Mouse (Mus musculus) macrophage (primary cell): ENCODE data around the gene Ugt1a2. TPM values are rescaled to one million over a fixed set of nuclear protein-coding genes. Genes with fewer than 3 reads are reported as not detected.
"Not testable (repeated sequence)": the region's sequence is repeated elsewhere in the genome, so short reads cannot be mapped to it uniquely, and the experiment has no call there.

ENCODE experiments used
- H3K27ac ChIP-seq: fragments of 350-480 bp; formaldehyde crosslinking; 2 replicates; pipeline ENCODE4 v1.9.0; 2021
- H3K36me3 ChIP-seq: fragments of 350-480 bp; formaldehyde crosslinking; 2 replicates; pipeline ENCODE4 v1.9.0; 2021; ENCODE audit errors: inconsistent target
- H3K4me3 ChIP-seq: fragments of 350-480 bp; formaldehyde crosslinking; 2 replicates; pipeline ENCODE4 v1.9.0; 2021; ENCODE audit errors: inconsistent target
- H3K79me2 ChIP-seq: fragments of 350-480 bp; formaldehyde crosslinking; 2 replicates; pipeline ENCODE4 v1.9.0; 2021; ENCODE audit errors: inconsistent target
- WGBS: methylation state at CpG from one replicate; pipeline ENCODE4 v1.1.7; 2026; ENCODE audit warnings: inconsistent platforms; ENCODE audit not compliant: missing documents; 5-methylcytosine and 5-hydroxymethylcytosine counted together
- polyA plus RNA-seq: library from polyadenylated mRNA; stranded (reverse); fragments of 250-400 nt; gene quantifications from 3 replicates; pipeline ENCODE4 v1.2.4, GENCODE M21; 2018; ENCODE audit warnings: inconsistent platforms

Gene Ugt1a2
- polyA plus RNA-seq, 1 experiment from 2014 or later: 0.14 TPM

- H3K27ac ChIP-seq: no peak overlapping the region
- 75% methylated on average over 1 of the region's 1 CpGs for WGBS
- no peaks in the 10 kb centered on the region for H3K36me3 ChIP-seq
- H3K79me2 ChIP-seq: no peaks in the 10 kb centered on the region
- H3K4me3 ChIP-seq: no peak overlapping the region
Observed at GRCm38 (mm10) chr1:88213061-88213460, 12.7 kb downstream of the Ugt1a2 start.

DNA sequence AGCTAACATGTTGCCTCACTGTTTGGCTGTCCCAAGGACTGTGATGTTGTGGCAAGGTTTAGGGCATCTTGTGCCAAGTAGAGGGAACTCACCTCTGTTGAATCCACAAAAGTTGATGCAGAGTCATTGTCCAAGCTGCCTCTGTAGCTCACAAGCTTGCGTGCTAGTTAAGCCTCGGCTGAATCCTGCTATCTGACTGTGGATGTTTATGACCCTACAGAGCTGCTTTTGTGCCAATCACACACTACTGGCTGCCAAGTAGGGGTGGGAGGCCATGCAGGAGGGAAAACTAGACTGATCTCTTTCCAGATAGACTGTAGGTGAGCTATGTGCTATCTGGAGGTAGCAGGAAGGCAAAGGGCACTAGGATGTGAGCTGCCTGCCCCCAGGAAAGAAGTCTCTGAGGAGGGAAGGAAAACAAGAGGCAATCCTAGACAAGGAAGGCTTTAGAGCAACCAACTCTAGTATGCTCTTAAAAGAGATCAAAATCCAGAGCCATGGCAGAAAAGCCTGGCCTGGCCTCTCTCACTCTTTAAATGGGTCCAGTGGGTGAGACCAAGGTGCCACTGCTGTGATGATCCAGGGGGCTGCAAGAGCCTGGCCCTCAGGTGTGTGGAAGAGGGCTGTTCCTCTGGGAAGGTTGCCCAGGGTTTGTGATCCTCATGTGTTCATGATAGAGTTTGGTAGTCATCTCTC is 13.5 kb downstream of the Ugt1a2 start:
- H3K4me3 ChIP-seq: no peak overlapping the region
- 81% methylated on average over 2 of the region's 2 CpGs for WGBS
- no peak overlapping the region for H3K27ac ChIP-seq
- H3K79me2 ChIP-seq: no peaks in the 10 kb centered on the region
- H3K36me3 ChIP-seq: no peaks in the 10 kb centered on the region

- H3K79me2 ChIP-seq: no peaks in the 10 kb centered on the region
- H3K27ac ChIP-seq: no peak overlapping the region
- WGBS: 84% methylated on average over 2 of the region's 2 CpGs
- no peaks in the 10 kb centered on the region for H3K36me3 ChIP-seq
- no peak overlapping the region for H3K4me3 ChIP-seq
Observed at GRCm38 (mm10) chr1:88214462-88214952, 14.1 kb downstream of the Ugt1a2 start.

- H3K79me2 ChIP-seq: no peaks in the 10 kb centered on the region
- no peak overlapping the region for H3K4me3 ChIP-seq
- 70% methylated on average over 10 of the region's 10 CpGs for WGBS
- H3K36me3 ChIP-seq: no peaks in the 10 kb centered on the region
- no peak overlapping the region for H3K27ac ChIP-seq
Observed at GRCm38 (mm10) chr1:88215466-88216380, 15.3 kb downstream of the Ugt1a2 start.

GRCm38 (mm10) chr1:88216551-88216950 is 16.1 kb downstream of the Ugt1a2 start:
- 59% methylated on average over 2 of the region's 2 CpGs for WGBS
- Histone ChIP-seq H3K36me3 (no peaks in the 10 kb centered on the region), H3K4me3 (no peak overlapping the region), H3K27ac (no peak overlapping the region), H3K79me2 (no peaks in the 10 kb centered on the region)

DNA sequence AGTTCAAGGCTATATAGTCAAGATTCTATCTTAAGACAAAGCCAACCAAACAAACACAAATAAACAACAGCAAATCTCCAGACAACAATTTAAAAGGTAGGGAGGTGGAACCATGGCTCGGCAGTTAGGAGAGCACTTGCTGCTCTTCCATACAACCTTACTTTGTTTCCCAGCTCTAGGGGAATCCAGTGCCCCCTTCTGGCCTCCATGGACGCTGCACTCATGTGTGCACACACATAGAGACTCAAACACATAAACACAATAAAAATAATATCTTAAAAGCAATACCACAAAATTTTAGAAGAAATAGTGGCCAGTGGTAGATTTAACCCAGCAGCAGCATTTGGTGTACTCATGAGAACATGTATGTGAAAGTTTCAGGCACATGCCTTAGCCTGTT is 16.7 kb downstream of the Ugt1a2 start:
- no peaks in the 10 kb centered on the region for H3K79me2 ChIP-seq
- 72% methylated on average over 2 of the region's 2 CpGs for WGBS
- no peak overlapping the region for H3K27ac ChIP-seq
- H3K36me3 ChIP-seq: no peaks in the 10 kb centered on the region
- no peak overlapping the region for H3K4me3 ChIP-seq

DNA sequence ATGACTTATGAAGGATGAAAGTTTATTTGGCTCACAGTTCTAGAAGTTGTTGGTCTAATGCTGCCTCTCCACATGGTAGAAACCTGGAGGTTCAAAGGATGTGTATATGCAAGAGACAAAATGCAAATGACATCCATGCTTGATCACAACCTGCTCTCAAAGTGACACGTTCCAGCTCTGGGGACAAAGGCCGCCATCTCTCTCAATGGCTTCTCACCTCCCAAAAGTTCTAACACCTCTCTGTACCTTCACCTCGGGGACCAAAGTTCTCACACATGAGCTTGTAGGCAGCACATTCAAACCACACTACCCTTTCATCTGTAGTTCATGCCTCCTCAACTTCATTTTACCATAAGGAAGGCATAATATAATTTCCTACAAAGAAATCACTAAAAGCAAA is 17.2 kb downstream of the Ugt1a2 start:
- 43% methylated on average over 3 of the region's 3 CpGs for WGBS
- no peak overlapping the region for H3K4me3 ChIP-seq
- H3K36me3 ChIP-seq: no peaks in the 10 kb centered on the region
- H3K79me2 ChIP-seq: no peaks in the 10 kb centered on the region
- H3K27ac ChIP-seq: no peak overlapping the region

DNA sequence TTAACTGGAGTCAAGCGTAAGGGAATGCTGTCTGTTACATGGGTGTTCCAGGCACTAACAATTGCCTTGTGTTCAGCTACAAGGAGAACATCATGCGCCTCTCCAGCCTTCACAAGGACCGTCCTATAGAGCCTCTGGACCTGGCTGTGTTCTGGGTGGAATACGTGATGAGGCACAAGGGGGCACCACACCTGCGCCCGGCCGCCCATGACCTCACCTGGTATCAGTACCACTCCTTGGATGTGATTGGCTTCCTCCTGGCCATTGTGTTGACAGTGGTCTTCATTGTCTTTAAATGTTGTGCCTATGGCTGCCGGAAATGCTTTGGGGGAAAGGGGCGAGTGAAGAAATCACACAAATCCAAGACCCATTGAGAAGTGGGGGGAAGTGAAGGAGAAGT is 17.6 kb downstream of the Ugt1a2 start:
- no peaks in the 10 kb centered on the region for H3K79me2 ChIP-seq

GRCm38 (mm10) chr1:88218591-88218990 is 18.2 kb downstream of the Ugt1a2 start:
- no peak overlapping the region for H3K27ac ChIP-seq
- no peaks in the 10 kb centered on the region for H3K79me2 ChIP-seq
- no peaks in the 10 kb centered on the region for H3K36me3 ChIP-seq
- no peak overlapping the region for H3K4me3 ChIP-seq
- WGBS: 54% methylated on average over 4 of the region's 4 CpGs

More for the DNA sequence above, 17.6 kb downstream of the Ugt1a2 start:
- Histone ChIP-seq H3K36me3 (no peaks in the 10 kb centered on the region), H3K4me3 (no peak overlapping the region), H3K27ac (no peak overlapping the region)
- WGBS: 75% methylated on average over 9 of the region's 9 CpGs

GRCm38 (mm10) chr1:88219054-88219453 is 18.7 kb downstream of the Ugt1a2 start:
- Histone ChIP-seq H3K27ac (no peak overlapping the region), H3K4me3 (no peak overlapping the region), H3K36me3 (no peaks in the 10 kb centered on the region), H3K79me2 (no peaks in the 10 kb centered on the region)
- WGBS: 19% methylated on average over 1 of the region's 1 CpGs

DNA sequence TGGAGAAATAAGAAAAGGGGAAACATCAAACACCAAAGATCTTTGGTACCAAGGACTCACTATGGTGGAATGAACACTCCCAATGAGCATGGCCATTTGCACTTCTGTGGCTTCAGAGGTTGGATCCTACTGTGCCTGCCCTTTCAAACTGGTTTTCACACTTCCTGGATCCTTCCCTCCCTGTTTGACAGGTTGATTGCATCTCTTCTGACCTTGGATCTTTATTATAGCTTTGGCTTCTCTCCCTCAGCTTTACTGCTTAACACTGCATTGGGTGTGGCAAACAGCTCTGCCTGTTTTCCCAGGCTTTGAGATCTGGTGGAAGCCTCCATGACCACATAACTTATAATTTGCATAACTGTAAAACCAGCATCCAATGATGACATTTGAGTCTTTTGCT is 19.9 kb downstream of the Ugt1a2 start:
- Histone ChIP-seq H3K4me3 (no peak overlapping the region), H3K79me2 (no peaks in the 10 kb centered on the region), H3K27ac (no peak overlapping the region), H3K36me3 (no peaks in the 10 kb centered on the region)

- Histone ChIP-seq H3K4me3 (no peak overlapping the region), H3K79me2 (no peaks in the 10 kb centered on the region), H3K36me3 (no peaks in the 10 kb centered on the region), H3K27ac (no peak overlapping the region)
- WGBS: 54% methylated on average over 2 of the region's 2 CpGs
Observed at GRCm38 (mm10) chr1:88222216-88222615, 21.8 kb downstream of the Ugt1a2 start.

DNA sequence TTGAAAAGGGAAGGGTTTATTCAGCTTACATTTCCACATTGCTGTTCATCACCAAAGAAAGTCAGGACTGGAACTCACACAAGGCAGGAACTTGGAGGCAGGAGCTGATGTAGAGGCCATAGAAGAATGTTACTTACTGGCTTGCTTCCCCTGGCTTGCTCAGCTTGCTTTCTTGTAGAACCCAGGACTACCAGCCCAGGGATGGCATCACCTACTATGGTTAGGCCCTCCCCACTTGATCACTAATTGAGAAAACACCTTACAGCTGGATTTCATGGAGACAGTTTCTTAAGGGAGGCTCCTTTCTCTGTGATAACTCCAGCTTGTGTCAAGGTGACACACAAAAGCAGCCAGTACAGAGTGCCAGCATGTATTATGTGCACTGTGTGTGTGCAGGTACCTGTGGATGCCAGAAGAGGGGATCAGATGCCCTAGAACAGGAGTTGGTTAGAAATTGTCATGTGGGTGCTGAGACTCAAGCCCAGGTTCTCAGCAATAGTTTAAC is 22.7 kb downstream of the Ugt1a2 start:
- H3K79me2 ChIP-seq, H3K27ac ChIP-seq, H3K4me3 ChIP-seq, H3K36me3 ChIP-seq: not testable (repeated sequence)

GRCm38 (mm10) chr1:88223591-88223990 is 23.2 kb downstream of the Ugt1a2 start:
- Histone ChIP-seq H3K36me3 (no peaks in the 10 kb centered on the region), H3K4me3 (no peak overlapping the region), H3K79me2 (no peaks in the 10 kb centered on the region), H3K27ac (no peak overlapping the region)
- WGBS: 50% methylated on average over 1 of the region's 1 CpGs
